Mouse (Mus musculus): Measurements from ENCODE around the gene Olfr361.
"Not testable (repeated sequence)": the region's sequence is repeated elsewhere in the genome, so short reads cannot be mapped to it uniquely, and the experiment has no call there.

Gene Olfr361

GRCm38 (mm10) chr2:37089190-37089589 lies at the start of gene Olfr361:
Olfr361 (minus strand) TSS chr2:37089290.
- DNase-seq (ENCODE audit: extremely low spot score, low spot score): not testable (repeated sequence)

- DNase-seq (ENCODE audit: extremely low spot score, low spot score): no peak
Observed at GRCm38 (mm10) chr2:37117810-37118209, 28.7 kb upstream of the Olfr361 start, which contains the start of gene Olfr362. Olfr362 (minus strand) TSS chr2:37117910.

GRCm38 (mm10) chr2:37065446-37065845 lies 23.6 kb downstream of the Olfr361 start, which contains the start of gene Olfr360:
Olfr360 (plus strand) TSS chr2:37065746.
- no peak for DNase-seq (ENCODE audit: extremely low spot score, low spot score)

All from neural tube, embryonic 10.5 days (tissue).